ENCODE assay signal across 21 mouse cellular contexts in the genomic region with DNA sequence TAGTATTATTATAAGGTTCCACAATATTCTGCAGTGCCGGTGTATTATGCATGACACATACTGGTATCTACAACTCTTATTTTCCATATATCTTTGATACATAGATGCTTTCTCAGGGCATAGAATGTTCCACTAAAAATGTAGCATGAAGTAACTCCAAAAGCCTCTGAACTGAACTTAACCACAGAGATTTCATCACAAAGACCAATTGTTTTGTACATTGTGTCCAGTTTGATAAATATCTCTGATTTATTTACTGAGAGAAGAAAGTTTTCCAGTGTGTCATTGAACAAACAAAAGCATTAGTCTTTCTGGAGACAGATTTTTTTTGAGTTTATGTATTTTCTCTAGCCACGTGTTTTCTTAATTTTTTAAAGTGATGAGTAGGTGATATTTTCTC. TPM values are rescaled to one million over a fixed set of nuclear protein-coding genes. Genes with fewer than 3 reads are reported as not detected.
"Had no signal": no experiment of that assay in that cellular context is flagged by ENCODE, and none has a peak within 500 bp of the region (broad histone marks: within the 10 kb centered on the region; RNA-seq: fewer than 3 reads in every experiment).

No protein-coding gene starts in this region.

- DNase-seq: liver, postnatal 0 days; lung, embryonic 14.5 days; lung, postnatal 14 days; lung, postnatal 36 days; retina, postnatal 1 day; right cerebral cortex, adult 18-20 months; right cerebral cortex, postnatal 25 days; right cerebral cortex, postnatal 4 days; spleen, adult 18-20 months; thymus, adult 18-20 months; thymus, postnatal 14 days; thymus, postnatal 36 days had no signal

- H3K4me1 ChIP-seq: liver, embryonic 15.5 days; megakaryocyte, embryonic 14.5 days; midbrain, embryonic 13.5 days; midbrain, embryonic 15.5 days; neural tube, embryonic 13.5 days; neural tube, embryonic 15.5 days had no signal

- H3K4me3 ChIP-seq: liver, embryonic 15.5 days; megakaryocyte, embryonic 14.5 days; midbrain, embryonic 13.5 days; midbrain, embryonic 15.5 days; myocyte; neural tube, embryonic 13.5 days; neural tube, embryonic 15.5 days had no signal

- H3K27ac ChIP-seq: liver, embryonic 15.5 days; macrophage; midbrain, embryonic 13.5 days; midbrain, embryonic 15.5 days; neural tube, embryonic 13.5 days; neural tube, embryonic 15.5 days had no signal

- H3K36me3 ChIP-seq: liver, embryonic 15.5 days; midbrain, embryonic 13.5 days; midbrain, embryonic 15.5 days; neural tube, embryonic 13.5 days; neural tube, embryonic 15.5 days had no signal

- H3K9ac ChIP-seq: liver, embryonic 15.5 days; liver, postnatal 0 days; lung, embryonic 14.5 days; midbrain, embryonic 13.5 days; midbrain, embryonic 15.5 days; neural tube, embryonic 13.5 days; neural tube, embryonic 15.5 days had no signal

- H3K27me3 ChIP-seq: liver, embryonic 15.5 days; megakaryocyte, embryonic 14.5 days; midbrain, embryonic 13.5 days; midbrain, embryonic 15.5 days; neural tube, embryonic 13.5 days; neural tube, embryonic 15.5 days had no signal

RNA-seq across cellular contexts. Expression of gene Nox4, which starts 23.1 kb away (rescaled TPM):
- total RNA-seq: megakaryocyte progenitor cell, adult 5-6 weeks had no signal
- polyA plus RNA-seq: macrophage had no signal
